Mouse (Mus musculus): ENCODE results near the gene Celf1.

DNA sequence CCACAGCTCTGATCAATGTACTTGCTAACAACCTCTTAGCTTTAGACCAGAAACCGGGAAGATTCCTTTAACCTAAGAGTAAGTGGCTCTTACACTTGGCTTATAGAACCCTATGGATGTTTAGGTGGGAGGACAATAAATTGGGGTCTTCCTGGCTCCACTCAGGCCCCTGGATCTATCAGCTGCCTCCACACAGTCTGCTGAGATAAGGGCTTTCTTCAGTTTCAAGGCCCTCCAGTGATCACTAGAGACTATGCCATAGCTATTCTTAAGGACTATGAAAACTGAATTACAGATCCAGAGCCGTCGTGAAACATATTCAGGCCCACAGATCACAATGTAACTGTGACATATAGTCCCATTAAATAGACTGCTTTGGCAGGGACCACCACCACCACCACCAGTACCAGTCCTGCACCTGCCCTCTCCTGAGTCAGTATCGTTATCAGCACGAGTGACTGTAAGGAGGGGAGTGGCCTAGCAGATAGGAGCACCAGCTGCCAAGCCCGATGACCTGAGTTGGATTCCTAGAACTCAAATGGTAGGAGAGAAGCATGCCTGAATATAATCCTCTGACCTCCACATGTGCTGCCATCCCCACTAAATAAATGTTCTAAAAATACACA lies 46.4 kb upstream of the Celf1 start:
- no peak for TF ChIP-seq POLR2A (IDR thresholded peaks at IDR 0.05; ENCODE audit: borderline replicate concordance, low read depth, low read length)
- no peak for TF ChIP-seq CTCF (IDR thresholded peaks at IDR 0.05; ENCODE audit: low read depth, low read length)

All from bone marrow macrophage, adult 2 months (primary cell).